Mouse (Mus musculus) left cerebral cortex, postnatal 10 days (tissue): ENCODE measurements at regions not wholly inside any gene's neighbourhood (a gene's known extent, or its start where the extent isn't known, plus 50 kb on each side); places are given as distances from the start of the nearest gene placed in this dataset.

Experiments
- DNase-seq, 2 experiments: peaks; one replicate each; pipeline ENCODE4 v3.0.0; 2021 to 2022; ENCODE audit warnings: low spot score in 2 of 2, mixed read lengths in 1 of 2; ENCODE audit errors: extremely low spot score in 1 of 2
- intact Hi-C: fragments of 180-260 bp; cut with DNase I; formaldehyde crosslinking; loops from one replicate; pipeline ENCODE4 v1.15.1; 2025

DNA sequence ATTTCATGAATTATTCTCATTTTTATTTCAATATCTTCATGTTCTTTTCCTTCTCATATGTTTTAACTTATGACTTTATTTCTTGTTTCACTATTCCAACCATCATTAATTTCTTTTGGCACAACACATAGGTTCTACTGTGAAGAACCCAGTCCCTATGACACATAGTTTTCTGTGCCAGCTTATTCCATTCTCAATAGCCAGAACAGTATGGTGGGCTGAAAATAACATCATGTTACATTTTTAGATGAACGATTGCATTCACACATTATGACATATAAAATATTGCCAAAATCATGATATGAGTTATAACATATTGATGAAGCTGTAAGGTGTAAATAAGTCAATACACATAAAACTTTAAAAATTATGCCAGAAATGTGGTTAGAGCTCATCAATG lies 982.4 kb downstream of the Gsdmc2 start:
- DNase-seq: no peak
- intact Hi-C loops: no loop called here

DNA sequence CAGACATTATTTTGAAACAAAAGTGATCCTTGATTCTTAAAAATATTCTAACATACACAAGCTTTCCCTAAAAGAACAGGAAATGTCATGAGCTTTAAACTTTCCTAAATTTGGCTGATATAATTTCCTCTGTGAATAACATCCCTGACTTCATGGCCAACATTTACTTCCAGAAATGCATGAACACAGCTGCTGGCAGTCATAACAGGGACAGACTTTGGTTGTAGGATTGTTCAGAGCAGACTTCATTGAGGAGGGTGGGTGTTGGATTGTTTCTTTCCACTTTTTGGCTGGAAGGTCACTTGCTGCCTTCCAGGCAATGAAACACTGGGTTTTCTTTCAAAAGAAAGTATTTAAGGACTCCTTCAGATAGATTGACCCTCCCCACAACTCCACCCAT lies 983.6 kb downstream of the Gsdmc2 start:
- intact Hi-C loops: no loop called here
- DNase-seq: no peak

DNA sequence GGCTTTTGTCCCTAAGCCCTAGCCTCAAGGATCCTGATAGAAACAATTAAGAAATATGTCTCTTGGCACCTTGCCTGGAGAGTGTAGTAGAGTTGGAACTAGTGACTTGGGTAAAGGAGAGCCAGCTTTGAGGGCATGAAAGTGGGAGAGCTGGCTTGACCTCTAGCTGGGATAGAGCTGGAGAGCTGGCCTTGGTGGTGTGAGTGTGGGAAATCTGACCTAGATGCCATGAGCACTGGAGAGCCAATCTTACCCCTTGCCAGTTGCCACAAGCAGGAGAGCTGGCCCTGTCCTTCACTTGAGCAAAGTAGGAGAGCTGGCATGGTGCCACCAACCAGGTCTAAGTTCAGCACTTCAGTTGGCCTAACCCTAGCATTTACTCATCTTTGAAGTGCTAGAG lies 995.7 kb downstream of the Gsdmc2 start:
- DNase-seq: peak in 1 of 2 experiments; percentile 15
- intact Hi-C loops: no loop called here

DNA sequence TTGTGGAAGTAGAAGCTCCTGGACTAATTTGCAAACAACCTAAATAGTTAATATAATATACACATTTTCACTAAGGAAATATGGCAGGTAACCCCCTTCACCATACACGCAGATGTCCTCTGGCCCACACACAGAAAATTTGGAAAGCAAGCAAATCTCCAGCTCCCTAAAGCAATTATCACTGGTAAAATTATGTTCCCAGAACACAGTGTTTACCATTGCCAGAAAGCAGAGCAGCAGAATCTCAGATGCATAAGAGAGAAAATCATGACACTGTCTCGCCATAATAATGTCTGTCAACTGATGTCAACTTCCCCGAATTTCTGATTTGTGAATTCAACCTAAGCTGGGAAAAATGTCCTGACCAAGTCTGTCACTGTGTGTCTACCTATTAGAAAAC lies 999.1 kb downstream of the Gsdmc2 start:
- DNase-seq: no peak
- intact Hi-C loops: no loop called here

DNA sequence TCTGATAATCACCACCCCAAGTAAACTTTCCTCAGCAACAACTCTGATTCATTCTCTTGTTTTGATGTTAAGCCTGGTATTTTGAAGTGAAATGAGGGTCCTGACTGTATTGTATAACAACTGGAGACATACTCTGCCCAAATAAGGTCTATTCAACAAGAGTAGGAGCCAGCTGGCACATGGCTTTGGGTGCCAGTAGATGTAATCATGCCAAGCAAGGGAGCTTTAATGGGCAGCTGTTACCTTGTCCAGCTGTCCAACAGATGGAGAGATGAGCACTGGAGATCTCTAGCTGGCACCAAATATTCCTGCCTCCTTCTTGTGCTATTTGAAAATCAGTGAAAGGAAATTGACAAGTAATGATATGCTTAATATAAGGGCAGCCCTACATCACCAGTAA lies 1019.4 kb downstream of the Gsdmc2 start:
- intact Hi-C loops: no loop called here
- DNase-seq: no peak

DNA sequence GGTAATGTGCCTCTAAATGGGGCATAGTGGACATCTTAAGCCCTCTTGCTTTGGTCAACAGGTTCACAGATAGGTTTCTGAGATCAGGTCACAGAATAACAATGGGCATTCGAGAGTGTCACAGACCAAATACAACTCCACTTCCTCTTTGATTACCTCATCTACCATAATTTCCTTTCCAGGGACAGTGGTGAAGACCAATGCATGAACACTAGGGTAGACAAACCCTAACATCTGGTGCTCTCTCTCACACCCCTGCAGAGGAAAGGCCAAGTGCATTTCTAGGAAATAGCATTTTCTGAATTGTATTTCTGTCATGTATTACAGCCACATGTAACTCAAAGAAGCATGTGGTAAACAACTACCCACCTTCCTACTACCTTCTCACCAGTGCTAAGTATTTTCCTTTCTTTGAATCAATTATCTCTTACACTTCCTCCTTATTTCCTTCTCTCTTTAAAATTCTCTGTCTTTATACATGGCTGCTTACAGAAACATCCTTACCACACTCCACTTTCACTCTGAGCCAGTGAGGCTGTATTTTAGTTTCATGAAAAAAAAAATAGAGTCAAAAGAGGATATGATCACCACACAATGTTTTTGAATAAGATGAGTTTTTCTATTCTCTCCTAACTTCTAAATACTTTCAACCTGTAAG lies 1021.0 kb downstream of the Gsdmc2 start:
- DNase-seq: no peak
- intact Hi-C loops: no loop called here

DNA sequence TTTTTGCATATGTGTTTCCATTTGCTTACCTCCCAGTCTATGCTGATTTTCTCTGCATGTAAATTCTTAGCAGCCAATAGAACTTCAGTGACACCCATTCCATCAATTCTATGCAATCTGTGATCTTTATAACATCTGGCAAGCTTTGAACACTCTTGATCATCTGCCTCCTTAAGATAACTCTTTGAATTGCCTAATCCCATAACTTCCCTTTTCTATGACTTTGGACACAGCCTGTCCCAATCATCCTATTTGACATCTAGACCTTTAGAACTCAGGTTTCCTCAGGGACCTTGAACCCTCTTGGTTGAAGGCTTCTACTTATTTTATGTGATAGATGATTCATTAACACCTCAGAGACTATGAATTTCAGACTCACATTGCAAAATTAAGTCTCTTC lies 1022.7 kb downstream of the Gsdmc2 start:
- intact Hi-C loops: no loop called here
- DNase-seq: no peak

DNA sequence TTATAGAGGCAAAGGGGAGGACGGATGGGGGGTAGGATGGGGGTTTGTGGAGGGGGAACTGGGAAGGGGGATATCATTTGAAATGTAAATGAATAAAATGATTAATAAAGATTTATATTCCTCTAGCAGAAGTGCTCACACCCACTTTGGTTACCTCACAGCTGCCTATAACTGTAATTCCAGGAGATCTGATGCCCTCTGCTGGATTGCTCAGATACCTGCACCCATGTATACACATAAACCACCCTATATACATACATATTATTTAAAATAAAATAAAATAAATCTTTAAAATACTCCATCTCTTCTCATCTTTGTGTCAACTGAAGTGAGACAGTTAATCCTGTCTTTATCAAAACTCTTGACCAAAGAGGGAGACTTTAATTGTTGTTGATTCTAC lies 1031.9 kb downstream of the Gsdmc2 start:
- DNase-seq: no peak
- intact Hi-C loops: no loop called here

DNA sequence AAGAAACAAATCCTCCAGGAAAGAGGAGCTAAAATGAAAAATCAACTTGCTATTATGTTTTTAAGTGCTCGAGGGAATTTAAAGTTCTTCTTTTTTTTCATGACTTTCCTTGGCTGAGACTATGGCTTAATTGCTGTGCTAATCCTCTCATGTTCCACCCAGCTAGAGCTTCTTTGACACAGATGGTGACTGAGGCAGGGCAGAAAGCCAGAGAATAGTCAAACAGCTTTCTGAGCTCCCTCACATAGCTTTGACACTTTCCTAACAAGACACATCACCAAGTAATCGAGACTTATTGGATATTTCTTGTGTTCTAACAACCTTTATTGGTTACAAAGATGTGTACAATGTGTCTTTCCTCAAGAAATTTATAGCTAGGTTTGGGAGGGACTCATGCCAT lies 1033.0 kb downstream of the Gsdmc2 start:
- intact Hi-C loops: no loop called here
- DNase-seq: peak in 1 of 2 experiments; percentile 18

DNA sequence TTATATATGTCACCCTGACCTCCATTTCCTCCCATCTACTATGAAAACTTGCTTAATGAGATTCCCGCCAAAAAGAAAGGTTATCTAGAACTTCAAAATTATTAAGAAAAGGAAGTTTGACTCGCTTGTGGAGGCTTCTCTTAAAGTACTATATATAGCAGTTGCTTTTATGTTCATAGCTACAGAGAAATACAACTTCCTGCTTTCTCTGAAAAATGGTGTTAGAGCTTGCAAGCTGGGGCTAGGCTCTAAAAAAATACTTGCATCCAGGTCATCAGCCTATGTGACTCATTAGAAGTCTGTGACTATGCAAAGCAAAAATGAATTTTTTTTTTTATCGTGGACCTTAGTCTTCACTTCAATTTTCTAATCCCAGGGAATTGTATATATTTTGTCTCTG lies 1035.7 kb downstream of the Gsdmc2 start:
- intact Hi-C loops: no loop called here
- DNase-seq: no peak

DNA sequence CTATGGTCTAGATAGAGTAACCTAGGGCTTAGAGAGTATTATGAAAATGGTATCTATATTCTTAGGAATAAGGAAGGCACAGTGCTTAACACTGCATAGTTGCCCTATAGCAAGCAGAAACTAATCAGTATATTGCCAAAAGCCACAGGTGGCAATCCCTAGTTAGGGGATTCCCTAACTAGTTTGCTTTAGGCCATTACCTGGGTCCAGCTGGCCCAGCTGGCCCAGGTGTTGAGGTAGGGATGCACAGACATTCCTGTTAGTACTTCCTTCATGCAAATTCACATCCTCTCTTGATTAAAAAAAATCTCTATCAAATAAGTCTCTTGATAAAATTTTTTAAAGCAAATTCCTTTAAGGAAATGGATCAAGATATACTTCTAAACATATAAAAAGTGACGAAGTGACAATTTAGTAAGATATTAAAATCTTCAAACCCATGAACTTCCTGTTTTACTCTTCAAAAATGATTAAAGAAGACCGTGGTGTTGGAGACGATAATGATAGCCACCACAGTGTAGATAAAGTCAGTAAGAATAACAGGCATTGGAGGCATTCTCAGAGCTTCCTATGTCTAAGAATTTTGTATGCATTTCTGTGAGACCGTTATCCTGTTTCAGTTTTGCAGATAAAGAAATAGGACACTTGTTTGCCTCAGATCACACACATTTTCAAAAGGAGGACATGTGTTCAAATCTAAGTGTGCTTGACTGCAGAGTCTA lies 1036.7 kb downstream of the Gsdmc2 start:
- no peak for DNase-seq
- intact Hi-C loops: no loop called here

DNA sequence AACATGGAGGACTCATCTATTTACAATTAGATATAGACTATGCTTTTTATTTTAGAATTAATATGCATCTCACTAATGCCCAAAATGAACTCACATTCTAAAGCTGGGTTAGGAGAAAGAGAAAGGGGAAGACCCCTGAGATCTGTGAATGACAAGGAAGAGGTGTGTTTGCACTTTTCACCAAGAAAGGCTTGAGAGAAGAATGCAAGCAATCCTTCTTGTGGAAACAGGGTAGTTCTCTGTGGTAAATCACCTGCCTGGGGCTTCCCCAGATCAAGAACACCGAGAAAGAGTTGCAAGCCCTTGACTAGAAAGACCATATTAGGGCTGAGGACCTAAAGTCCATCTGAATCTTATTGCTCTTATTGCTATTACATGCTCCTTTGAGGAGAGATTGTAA lies 1037.6 kb downstream of the Gsdmc2 start:
- intact Hi-C loops: no loop called here
- DNase-seq: no peak

DNA sequence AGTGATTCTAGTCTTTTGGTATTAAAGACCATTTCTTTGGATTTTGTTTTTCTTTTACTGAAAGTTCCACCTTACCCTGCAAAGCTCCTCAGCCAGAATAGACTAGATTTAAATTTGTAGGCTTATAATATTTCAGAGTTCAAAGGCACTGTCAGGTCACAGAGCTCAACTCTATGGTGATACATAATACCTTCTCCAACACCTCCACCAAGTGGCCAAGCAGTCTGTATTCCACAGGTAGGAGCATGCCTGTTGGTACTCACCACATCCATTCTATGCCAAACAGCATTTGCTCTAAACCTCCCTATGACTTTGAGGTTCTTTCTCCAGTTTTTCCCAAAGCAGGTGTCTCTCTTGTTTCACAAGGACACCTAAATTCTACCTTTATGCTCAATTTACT lies 1042.2 kb downstream of the Gsdmc2 start:
- DNase-seq: no peak
- intact Hi-C loops: no loop called here

DNA sequence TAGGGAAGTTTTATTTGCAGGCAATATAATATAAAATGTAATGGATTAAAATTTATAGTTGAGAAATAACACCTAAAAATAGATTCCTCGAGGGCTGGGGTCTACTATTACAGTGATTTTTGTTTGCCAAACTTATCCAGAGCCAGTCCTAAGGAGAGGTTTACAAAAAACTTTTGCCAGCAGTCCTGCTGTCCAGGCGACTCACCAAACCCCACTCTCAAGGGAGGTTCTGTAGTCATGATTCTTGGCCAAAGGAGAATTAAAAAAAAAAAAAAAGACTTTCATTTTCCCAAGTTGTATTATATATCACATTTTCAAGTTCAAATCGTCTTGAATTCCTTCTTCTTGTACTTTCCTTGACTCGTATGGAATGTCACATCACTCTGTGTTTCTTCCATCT lies 1046.2 kb downstream of the Gsdmc2 start:
- intact Hi-C loops: no loop called here
- DNase-seq: no peak

DNA sequence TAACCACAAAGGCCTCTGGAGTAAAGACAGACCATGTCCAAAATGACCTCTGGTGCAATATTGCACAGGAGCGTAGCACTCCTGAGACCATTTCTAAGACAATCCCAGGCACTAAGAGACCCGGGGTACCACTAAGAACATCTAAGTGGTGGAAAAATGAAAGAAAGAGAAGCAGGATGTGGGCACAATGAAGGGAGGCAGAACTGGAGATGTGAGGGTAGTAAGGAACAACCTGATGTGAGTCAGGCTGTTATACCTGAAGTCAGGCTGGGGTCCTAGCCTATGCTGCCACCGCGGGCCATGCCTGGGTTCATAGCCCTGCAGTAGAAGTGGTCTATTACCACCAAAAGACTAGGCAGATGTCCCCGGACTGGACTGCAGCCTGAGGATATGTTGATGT lies 1051.4 kb downstream of the Gsdmc2 start:
- intact Hi-C loops: no loop called here
- no peak for DNase-seq

DNA sequence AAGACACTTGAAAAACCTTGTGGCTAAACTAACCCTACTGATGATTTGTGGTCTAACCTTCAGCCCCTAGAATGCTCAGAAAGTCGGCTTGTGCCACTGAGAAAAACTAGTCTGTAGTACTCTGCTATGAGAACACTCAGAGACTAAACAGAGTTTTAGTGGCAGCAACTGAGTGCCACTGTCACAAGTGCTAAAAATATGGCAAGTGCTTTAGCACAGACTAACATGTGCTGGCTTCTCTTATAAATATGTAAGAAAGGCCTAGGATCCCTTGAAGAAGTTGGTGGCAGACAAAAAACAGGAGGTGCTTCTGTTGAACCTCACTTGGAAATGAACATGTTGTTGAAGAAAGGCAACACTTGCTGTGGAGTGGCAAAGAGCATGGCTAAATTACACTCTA lies 1052.9 kb downstream of the Gsdmc2 start:
- DNase-seq: no peak
- intact Hi-C loops: no loop called here

DNA sequence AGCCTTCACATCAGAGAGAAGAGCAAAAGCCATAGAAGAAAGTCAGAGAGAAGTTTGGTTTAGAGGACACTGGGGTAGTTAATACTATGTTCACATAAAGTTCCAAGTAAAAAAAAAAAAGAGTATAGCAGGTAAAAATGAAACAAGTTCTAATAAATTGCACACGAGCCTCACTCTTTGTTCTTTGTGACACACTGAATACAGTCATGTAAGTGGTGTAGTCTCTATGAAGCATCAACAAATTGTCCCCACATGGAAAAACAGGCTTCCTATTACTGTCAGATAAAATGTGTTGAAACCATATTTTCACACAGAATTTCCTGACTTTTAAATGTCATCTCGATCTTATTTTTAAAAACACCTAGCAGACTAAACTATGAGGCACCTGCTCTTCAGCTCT lies 1057.2 kb downstream of the Gsdmc2 start:
- no peak for DNase-seq
- intact Hi-C loops: no loop called here

DNA sequence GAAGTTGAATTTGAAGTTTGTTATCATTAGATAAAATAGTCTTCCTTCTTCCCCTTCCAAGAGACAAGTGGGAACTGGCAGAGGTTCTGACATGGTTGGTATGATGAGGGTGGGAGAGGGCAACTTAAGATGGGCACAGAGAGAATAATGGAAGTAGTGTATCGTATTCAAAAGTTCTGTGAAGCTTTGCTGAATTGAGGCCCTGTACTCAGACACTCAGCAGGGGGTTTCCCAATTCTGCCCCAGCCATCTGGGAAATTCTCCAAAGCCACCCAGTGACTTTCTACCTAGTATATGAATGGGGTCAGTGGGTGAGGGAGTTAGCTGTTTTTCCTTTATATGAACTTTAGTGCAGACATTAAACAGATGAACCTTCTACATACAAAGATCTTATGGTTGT lies 1058.7 kb downstream of the Gsdmc2 start:
- intact Hi-C loops: no loop called here
- DNase-seq: no peak

DNA sequence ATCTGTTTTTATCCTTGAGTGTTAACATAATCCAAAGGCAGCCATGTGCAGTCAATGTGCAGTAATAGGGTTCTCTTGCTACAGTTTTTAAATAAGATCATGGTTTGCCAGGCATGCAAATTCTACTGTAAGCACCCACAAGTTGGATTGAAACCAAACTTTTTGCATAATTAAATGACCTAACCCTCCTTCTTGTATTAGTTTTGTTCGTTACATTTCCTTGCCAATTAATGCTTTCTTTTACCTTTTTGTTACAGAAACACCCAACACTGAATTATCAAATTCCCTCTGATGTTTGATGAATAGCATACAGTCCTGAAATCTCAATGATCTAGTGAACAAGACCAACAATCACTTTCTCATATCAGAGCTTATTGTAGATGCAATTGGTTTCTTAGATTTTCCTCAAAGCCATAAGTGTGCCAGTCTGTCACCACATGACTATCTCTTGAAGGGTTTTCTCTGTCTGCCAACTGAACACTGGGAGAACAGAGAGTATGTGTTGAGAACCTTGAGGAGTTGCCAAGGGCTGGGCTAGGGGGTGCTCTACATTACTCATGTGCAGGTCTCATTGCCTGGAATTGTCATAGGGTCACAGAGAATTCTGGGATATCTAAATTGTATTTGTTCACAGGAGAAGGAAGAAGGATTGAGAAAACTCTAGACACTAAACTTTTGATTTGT lies 1060.4 kb downstream of the Gsdmc2 start:
- intact Hi-C loops: no loop called here
- DNase-seq: no peak

DNA sequence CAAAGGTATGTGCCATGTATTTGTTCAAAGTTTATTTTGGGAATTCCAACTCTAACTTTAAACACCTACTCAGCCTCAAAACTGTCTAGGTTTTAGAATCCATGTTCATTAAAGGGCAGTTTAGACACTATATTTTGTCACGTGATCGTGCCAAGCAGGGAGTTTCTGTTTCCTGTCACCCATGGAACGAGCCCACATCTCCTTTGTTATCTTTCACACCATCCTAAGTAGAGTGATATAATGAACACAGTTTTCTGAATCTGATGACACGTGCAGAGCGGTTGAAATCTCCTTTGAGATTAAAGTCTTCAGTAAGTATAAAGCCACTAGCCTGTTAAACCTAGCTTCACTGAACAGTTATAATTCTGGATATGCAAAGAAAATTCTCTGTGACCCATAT lies 1066.1 kb downstream of the Gsdmc2 start:
- no peak for DNase-seq
- intact Hi-C loops: no loop called here
